Mouse (Mus musculus) hindbrain, embryonic 16.5 days (tissue): ENCODE measurements around the gene Crybg2. TPM values are rescaled to one million over a fixed set of nuclear protein-coding genes. Genes with fewer than 3 reads are reported as not detected.

Experiments used
- ATAC-seq: fragments of 200-750 bp; cut with Nextera tagmentation; 2 replicates; pipeline ENCODE4 v1.8.0; 2017; ENCODE audit warnings: moderate TSS enrichment, moderate library complexity
- H3K27ac ChIP-seq: fragments of 300-500 bp; sonication (generic); 2 replicates; pipeline ENCODE4 v1.5.1; 2014; ENCODE audit warnings: low read depth, mild to moderate bottlenecking, control low read depth, low read length, moderate library complexity
- H3K27me3 ChIP-seq: fragments of 300-500 bp; sonication (generic); replicated peaks from 2 replicates; pipeline ENCODE4 v1.6.1; 2014; ENCODE audit warnings: low read length; ENCODE audit not compliant: control insufficient read depth, insufficient read depth
- H3K36me3 ChIP-seq: fragments of 300-500 bp; sonication (generic); 2 replicates; pipeline ENCODE4 v1.6.1; 2014; ENCODE audit warnings: mild to moderate bottlenecking, low read length, moderate library complexity, mixed read lengths; ENCODE audit not compliant: control insufficient read depth, insufficient read depth
- H3K4me1 ChIP-seq: fragments of 300-500 bp; sonication (generic); 2 replicates; pipeline ENCODE4 v1.6.1; 2014; ENCODE audit warnings: low read depth, low read length; ENCODE audit not compliant: control insufficient read depth, insufficient read depth
- H3K4me2 ChIP-seq: fragments of 300-500 bp; sonication (generic); 2 replicates; pipeline ENCODE4 v1.6.1; 2014; ENCODE audit warnings: mild to moderate bottlenecking, low read length, control low read depth, moderate library complexity
- H3K4me3 ChIP-seq: fragments of 300-500 bp; sonication (generic); 2 replicates; pipeline ENCODE4 v1.5.1; 2014; ENCODE audit warnings: mild to moderate bottlenecking, low read length, control low read depth, moderate library complexity
- H3K9ac ChIP-seq: fragments of 300-500 bp; sonication (generic); 2 replicates; pipeline ENCODE4 v1.6.1; 2014; ENCODE audit warnings: low read depth, mild to moderate bottlenecking, control low read depth, low read length, moderate library complexity
- H3K9me3 ChIP-seq: fragments of 300-500 bp; sonication (generic); 2 replicates; pipeline ENCODE4 v1.6.1; 2014; ENCODE audit warnings: mild to moderate bottlenecking, low read length, moderate library complexity; ENCODE audit not compliant: control insufficient read depth
- WGBS: fragments of 180-500 bp; shearing (Covaris S2); extraction: QIAGEN DNeasy Blood & Tissue Kit; methylation state at CpG from one replicate; pipeline ENCODE4 v1.1.7; 2014; 5-methylcytosine and 5-hydroxymethylcytosine counted together
- polyA plus RNA-seq: library from polyadenylated mRNA; unstranded; fragments of >200 nt; fragmentation: Nextera tagmentation; extraction: Ambion mirVana; gene quantifications from 2 replicates; pipeline ENCODE4 v1.2.1, GENCODE M21; 2015

Gene Crybg2
- polyA plus RNA-seq, 1 experiment from 2014 or later, result 5.3 TPM

DNA sequence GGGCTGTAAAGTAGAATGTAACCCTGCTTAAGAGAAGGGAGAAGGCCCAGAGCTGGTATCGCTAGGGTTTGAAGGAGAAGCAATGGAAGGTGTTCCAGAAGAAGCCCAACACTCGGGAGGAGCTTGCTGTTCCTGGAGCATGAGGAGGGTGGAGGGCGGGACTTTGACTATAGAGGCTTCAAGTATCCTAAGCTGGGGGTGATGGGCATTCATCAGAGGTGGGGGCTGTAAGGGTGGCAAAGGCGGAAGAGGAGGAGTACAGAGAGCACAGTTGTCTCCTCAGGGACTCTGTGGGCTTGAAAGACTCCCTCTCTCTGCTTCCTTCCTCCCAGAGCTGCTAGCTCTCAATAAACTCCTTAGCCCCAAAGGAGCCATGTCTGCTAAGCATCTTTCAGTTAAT is 39.6 kb downstream of the Crybg2 start:
- Histone ChIP-seq H3K4me1 (no peaks in the 10 kb centered on the region), H3K27me3 (no peaks in the 10 kb centered on the region), H3K4me2 (no peak overlapping the region), H3K27ac (no peak overlapping the region), H3K36me3 (no peaks in the 10 kb centered on the region), H3K9ac (no peak overlapping the region), H3K4me3 (no peak overlapping the region), H3K9me3 (no peaks in the 10 kb centered on the region)
- ATAC-seq, result no peak
- 78% methylated on average over 4 of the region's 4 CpGs for WGBS

DNA sequence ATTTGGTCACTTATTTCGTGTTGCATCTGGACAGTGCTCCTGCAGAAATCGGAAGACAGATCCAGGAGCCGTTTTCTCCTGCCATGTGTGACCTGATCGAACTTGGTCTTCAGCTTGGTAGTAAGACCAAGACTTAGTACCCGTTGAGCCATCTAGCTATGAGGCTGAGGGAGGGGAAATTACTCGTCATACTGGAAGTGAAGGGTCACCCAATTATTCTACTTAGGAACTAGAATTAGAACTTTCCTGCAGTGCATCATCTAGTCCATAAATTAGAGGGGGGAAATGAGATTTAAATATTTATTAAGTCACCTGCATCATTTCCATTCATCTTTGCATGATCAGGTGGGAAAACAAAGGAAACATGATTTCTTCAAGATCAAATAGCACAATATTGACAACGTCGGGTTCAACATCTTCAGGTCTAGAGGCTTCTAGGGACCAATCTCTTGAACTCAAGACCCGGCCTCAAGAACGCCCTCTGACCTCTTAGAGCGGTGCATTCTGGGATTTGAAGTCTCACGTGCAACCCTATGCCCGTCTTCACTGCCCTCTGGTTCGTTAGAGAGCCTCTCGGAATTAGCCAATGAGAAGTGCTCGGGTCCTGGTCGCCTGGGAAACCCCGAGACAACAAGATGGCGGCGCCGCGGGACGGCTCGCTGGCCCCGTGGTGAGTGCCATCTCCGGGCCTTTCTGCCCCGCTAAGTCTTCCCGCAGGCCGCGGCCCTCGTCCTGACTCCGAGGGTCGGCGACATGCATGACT is 41.5 kb downstream of the Crybg2 start, which contains the start of gene Ubxn11:
Ubxn11 (plus strand) TSS at position 592 of the 763 bp plus-strand sequence.
- no peaks in the 10 kb centered on the region for H3K27me3 ChIP-seq
- peak within 1 kb of the TSS; percentile 55; the same call in 1 of the 2 replicates for H3K27ac ChIP-seq
- peak; percentile 98 for ATAC-seq
- H3K4me3 ChIP-seq, result peak within 1 kb of the TSS; percentile 80
- no peaks in the 10 kb centered on the region for H3K36me3 ChIP-seq
- peak within 1 kb of the TSS; percentile 70 for H3K9ac ChIP-seq
- WGBS, result 18% methylated on average over 34 of the region's 34 CpGs
- H3K9me3 ChIP-seq, result no peaks in the 10 kb centered on the region
- peak within 1 kb of the TSS; percentile 74 for H3K4me2 ChIP-seq
- no peaks in the 10 kb centered on the region for H3K4me1 ChIP-seq

DNA sequence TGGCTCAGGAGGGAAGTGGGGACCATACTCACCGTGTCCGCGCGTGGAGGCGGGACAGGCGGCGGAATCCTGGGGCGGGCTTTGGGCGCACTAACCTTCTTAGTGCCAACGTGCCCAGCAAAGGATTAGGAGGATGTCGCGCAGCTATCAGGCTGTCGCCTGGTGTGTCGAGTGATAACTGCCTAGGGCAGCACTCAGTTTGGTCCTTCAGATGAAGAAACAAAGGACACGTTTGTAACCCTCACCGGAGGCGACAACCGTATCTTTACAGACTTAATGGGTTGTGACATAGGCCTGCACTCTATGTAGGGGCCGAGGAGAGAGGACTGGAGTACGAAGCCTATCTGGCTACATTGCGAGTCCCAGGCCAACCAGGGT is 42.1 kb downstream of the Crybg2 start:
- H3K9me3 ChIP-seq, result no peaks in the 10 kb centered on the region
- no peaks in the 10 kb centered on the region for H3K36me3 ChIP-seq
- no peaks in the 10 kb centered on the region for H3K4me1 ChIP-seq
- H3K4me3 ChIP-seq, result peak overlapping the region; percentile 80
- peak overlapping the region; percentile 70 for H3K9ac ChIP-seq
- ATAC-seq, result peak; percentile 82
- peak overlapping the region; percentile 74 for H3K4me2 ChIP-seq
- H3K27me3 ChIP-seq, result no peaks in the 10 kb centered on the region
- WGBS, result 3% methylated on average over 21 of the region's 21 CpGs
- H3K27ac ChIP-seq, result peak overlapping the region; percentile 55; the same call in 1 of the 2 replicates

DNA sequence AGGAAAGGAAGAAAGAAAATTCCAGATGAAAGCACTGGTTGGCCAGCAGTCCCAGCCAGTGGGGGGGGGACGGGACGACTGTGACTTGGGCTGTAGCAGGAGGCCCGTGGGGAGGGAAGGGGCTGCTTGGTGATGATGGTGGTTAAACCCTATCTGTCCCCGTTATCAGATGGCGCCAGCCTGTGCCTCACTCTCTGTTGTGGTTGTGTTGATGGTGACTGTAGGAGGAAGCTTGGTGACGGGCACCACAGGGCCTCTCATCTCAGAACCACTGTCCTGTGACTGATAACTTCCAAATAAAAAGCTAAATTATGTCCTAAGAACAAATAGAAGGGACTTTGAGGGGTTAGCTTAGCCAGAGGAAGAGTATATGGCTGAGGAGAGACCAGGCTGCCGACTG is 45.5 kb downstream of the Crybg2 start:
- ATAC-seq, result no peak
- WGBS, result 80% methylated on average over 7 of the region's 7 CpGs

DNA sequence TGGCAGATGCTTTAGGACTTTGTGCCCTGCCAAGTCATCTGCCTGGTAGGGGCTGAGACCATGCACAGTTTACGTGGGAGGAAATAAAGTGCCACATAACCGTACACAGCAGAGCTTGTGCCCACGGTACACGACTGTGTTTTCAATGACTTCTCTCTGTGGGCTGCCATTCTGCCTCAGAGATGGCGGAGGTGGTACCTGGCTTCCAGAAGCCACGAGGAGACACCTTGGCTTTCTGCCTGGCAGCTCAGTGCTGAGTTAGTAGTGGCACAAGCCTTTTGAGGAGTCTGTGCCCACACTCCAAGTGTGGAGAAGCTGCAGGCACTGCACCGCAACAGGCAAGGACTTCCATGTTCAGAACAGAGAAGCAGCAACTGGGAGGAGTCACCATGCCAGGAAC is 47.1 kb downstream of the Crybg2 start:
- H3K9me3 ChIP-seq, result no peaks in the 10 kb centered on the region
- no peak for ATAC-seq
- no peaks in the 10 kb centered on the region for H3K4me1 ChIP-seq
- H3K4me2 ChIP-seq, result no peak overlapping the region
- 92% methylated on average over 7 of the region's 7 CpGs for WGBS
- H3K36me3 ChIP-seq, result no peaks in the 10 kb centered on the region
- no peaks in the 10 kb centered on the region for H3K27me3 ChIP-seq
- no peak overlapping the region for H3K4me3 ChIP-seq
- H3K27ac ChIP-seq, result no peak overlapping the region
- H3K9ac ChIP-seq, result no peak overlapping the region

More for the DNA sequence above, 45.5 kb downstream of the Crybg2 start:
- Histone ChIP-seq H3K4me2 (no peak overlapping the region), H3K27me3 (no peaks in the 10 kb centered on the region), H3K27ac (no peak overlapping the region), H3K4me1 (no peaks in the 10 kb centered on the region), H3K4me3 (no peak overlapping the region), H3K9me3 (no peaks in the 10 kb centered on the region), H3K9ac (no peak overlapping the region), H3K36me3 (no peaks in the 10 kb centered on the region)

DNA sequence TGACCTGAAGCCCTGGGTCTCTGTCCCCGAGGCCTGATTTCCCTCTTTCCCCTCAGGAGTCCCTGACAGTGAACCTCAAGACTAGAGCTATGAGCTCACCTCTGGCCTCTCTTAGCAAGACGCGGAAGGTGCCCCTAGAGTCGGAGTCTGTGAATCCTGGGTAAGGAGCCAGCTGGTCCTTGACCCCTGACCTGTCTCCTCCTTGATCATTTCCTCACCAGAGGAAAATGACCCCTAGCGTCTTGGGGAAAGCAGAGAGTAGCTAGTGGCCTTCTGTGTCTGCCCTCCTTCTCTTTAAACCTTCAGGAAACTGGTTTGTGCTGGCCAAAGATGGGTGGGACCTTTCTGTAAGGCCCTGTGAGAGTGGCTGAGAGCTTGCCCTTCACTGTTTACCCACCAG is 47.6 kb downstream of the Crybg2 start:
- H3K27me3 ChIP-seq, result no peaks in the 10 kb centered on the region

DNA sequence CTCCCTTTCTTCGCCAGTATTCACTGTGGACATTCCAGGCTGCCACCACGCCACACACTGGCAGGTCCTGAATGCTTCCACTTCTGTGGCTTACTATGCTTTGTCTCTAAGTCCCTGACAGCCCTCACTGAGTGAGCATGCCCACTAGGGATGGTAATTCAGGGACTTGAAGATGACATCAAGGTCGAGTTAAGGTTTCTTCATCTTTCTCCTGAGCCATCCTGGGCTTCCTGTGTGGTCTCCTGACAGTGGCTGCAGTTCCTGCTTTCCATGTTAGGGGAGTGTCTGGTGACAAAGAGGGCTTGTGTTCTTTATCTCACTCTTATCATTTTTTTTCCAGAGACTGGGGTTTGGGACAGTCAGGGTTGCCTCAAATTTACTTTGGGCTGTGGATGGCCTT is 50.0 kb downstream of the Crybg2 start:
- ATAC-seq, result no peak
- no peaks in the 10 kb centered on the region for H3K4me1 ChIP-seq
- WGBS, result 40% methylated on average over 3 of the region's 3 CpGs
- no peaks in the 10 kb centered on the region for H3K9me3 ChIP-seq
- no peak overlapping the region for H3K27ac ChIP-seq
- H3K4me3 ChIP-seq, result no peak overlapping the region
- H3K36me3 ChIP-seq, result no peaks in the 10 kb centered on the region
- no peak overlapping the region for H3K4me2 ChIP-seq
- H3K9ac ChIP-seq, result no peak overlapping the region
- H3K27me3 ChIP-seq, result no peaks in the 10 kb centered on the region

More for the DNA sequence above, 47.6 kb downstream of the Crybg2 start:
- Histone ChIP-seq H3K4me1 (no peaks in the 10 kb centered on the region), H3K4me2 (no peak overlapping the region), H3K9ac (no peak overlapping the region), H3K27ac (no peak overlapping the region), H3K9me3 (no peaks in the 10 kb centered on the region), H3K36me3 (no peaks in the 10 kb centered on the region), H3K4me3 (no peak overlapping the region)
- 67% methylated on average over 5 of the region's 5 CpGs for WGBS
- no peak for ATAC-seq

- Histone ChIP-seq H3K27ac (no peak overlapping the region), H3K27me3 (no peaks in the 10 kb centered on the region), H3K4me2 (no peak overlapping the region), H3K9ac (no peak overlapping the region), H3K4me1 (no peaks in the 10 kb centered on the region), H3K9me3 (no peaks in the 10 kb centered on the region), H3K36me3 (no peaks in the 10 kb centered on the region), H3K4me3 (no peak overlapping the region)
- 85% methylated on average over 6 of the region's 6 CpGs for WGBS
- no peak for ATAC-seq
Observed at GRCm38 (mm10) chr4:134112403-134112802, 51.8 kb downstream of the Crybg2 start.

- no peaks in the 10 kb centered on the region for H3K4me1 ChIP-seq
- no peak for ATAC-seq
- no peak overlapping the region for H3K9ac ChIP-seq
- WGBS, result 57% methylated on average over 10 of the region's 10 CpGs
- no peak overlapping the region for H3K4me2 ChIP-seq
- H3K9me3 ChIP-seq, result no peaks in the 10 kb centered on the region
- no peak overlapping the region for H3K27ac ChIP-seq
- no peak overlapping the region for H3K4me3 ChIP-seq
- H3K36me3 ChIP-seq, result no peaks in the 10 kb centered on the region
- H3K27me3 ChIP-seq, result no peaks in the 10 kb centered on the region
Observed at GRCm38 (mm10) chr4:134113356-134113994, 52.9 kb downstream of the Crybg2 start.
